Mouse (Mus musculus): ENCODE measurements around the gene Enpp1. TPM values are rescaled to one million over a fixed set of nuclear protein-coding genes. Genes with fewer than 3 reads are reported as not detected.

Enpp1 gene
- polyA plus RNA-seq, 1 experiment from 2014 or later = 2.1 TPM

- Histone ChIP-seq H3K4me3 (no peak overlapping the region), H3K4me1 (0 out of 2 replicates have a peak, but pooled peaks cover 7% of the 10 kb centered on the region)
- 37% methylated on average over 2 of the region's 2 CpGs for WGBS (ENCODE audit: insufficient replicate concordance)
Observed at GRCm38 (mm10) chr10:24592318-24592717, 119.6 kb downstream of the Enpp1 start.

DNA sequence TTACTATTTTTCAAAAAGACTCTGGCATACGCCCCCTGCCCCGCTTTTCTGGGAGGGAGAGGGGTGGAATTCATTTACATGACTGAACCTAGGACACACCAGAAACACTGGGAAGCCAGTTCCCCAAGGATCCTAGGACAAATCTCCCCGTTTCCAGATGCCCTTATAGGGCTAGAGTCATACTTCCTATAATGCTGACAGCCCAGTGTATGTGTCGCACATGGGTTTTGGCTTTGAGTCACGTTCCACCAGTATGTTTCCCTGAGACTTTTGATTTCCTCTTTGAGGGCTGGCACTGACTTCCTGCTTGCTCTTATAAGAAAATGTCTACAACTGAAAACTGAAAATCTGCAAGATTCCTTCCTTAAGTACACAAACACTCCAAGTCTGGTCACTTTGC is 120.2 kb downstream of the Enpp1 start:
- no peaks in the 10 kb centered on the region for H3K9me3 ChIP-seq (replicated peaks)
- H3K36me3 ChIP-seq = no peaks in the 10 kb centered on the region
- ATAC-seq = no peak
- H3K9ac ChIP-seq = no peak overlapping the region
- no peak overlapping the region for H3K27ac ChIP-seq
- H3K4me1 ChIP-seq = 0 out of 2 replicates have a peak, but pooled peaks cover 7% of the 10 kb centered on the region
- no peak overlapping the region for H3K4me3 ChIP-seq
- H3K27me3 ChIP-seq (replicated peaks) = peaks cover 33% of the 10 kb centered on the region
- H3K4me2 ChIP-seq = no peak overlapping the region
- WGBS (ENCODE audit: insufficient replicate concordance) = 53% methylated on average over 5 of the region's 5 CpGs

More at GRCm38 (mm10) chr10:24592318-24592717, 119.6 kb downstream of the Enpp1 start:
- ATAC-seq = no peak
- peaks cover 39% of the 10 kb centered on the region for H3K27me3 ChIP-seq (replicated peaks)
- no peaks in the 10 kb centered on the region for H3K36me3 ChIP-seq
- no peaks in the 10 kb centered on the region for H3K9me3 ChIP-seq (replicated peaks)
- H3K27ac ChIP-seq = no peak overlapping the region
- H3K9ac ChIP-seq = no peak overlapping the region
- no peak overlapping the region for H3K4me2 ChIP-seq

GRCm38 (mm10) chr10:24591136-24591535 is 120.8 kb downstream of the Enpp1 start:
- no peak for ATAC-seq

DNA sequence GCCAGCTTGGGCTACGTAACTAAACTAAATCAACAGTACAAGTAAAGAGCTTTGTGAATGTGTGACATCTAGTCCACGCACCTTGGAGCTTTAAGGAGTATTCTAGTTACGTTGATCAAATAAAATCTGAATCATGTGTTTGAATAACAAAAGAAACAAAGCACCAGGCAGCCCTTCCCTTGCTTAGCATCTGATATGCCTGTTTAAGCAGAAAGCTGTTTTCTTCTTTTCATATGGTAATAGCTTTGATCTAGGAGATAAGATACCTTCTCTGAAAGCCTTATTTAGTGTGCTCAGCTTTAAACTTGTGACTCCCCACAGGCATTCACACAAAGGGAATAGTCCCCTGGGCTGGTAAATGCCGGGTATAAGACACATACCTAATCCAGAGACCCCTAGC is 121.4 kb downstream of the Enpp1 start:
- 61% methylated on average over 4 of the region's 4 CpGs for WGBS (ENCODE audit: insufficient replicate concordance)
- ATAC-seq = no peak
- H3K27me3 ChIP-seq (replicated peaks) = peaks cover 21% of the 10 kb centered on the region
- H3K9ac ChIP-seq = no peak overlapping the region
- H3K27ac ChIP-seq = no peak overlapping the region
- H3K9me3 ChIP-seq (replicated peaks) = no peaks in the 10 kb centered on the region
- no peaks in the 10 kb centered on the region for H3K4me1 ChIP-seq
- no peaks in the 10 kb centered on the region for H3K36me3 ChIP-seq
- no peak overlapping the region for H3K4me3 ChIP-seq
- no peak overlapping the region for H3K4me2 ChIP-seq

More at GRCm38 (mm10) chr10:24591136-24591535, 120.8 kb downstream of the Enpp1 start:
- Histone ChIP-seq H3K4me2 (no peak overlapping the region), H3K4me1 (0 out of 2 replicates have a peak, but pooled peaks cover 4% of the 10 kb centered on the region), H3K9me3 (replicated peaks) (no peaks in the 10 kb centered on the region), H3K27me3 (replicated peaks) (peaks cover 27% of the 10 kb centered on the region), H3K4me3 (no peak overlapping the region), H3K27ac (no peak overlapping the region), H3K9ac (no peak overlapping the region), H3K36me3 (no peaks in the 10 kb centered on the region)
- 26% methylated on average over 4 of the region's 4 CpGs for WGBS (ENCODE audit: insufficient replicate concordance)

DNA sequence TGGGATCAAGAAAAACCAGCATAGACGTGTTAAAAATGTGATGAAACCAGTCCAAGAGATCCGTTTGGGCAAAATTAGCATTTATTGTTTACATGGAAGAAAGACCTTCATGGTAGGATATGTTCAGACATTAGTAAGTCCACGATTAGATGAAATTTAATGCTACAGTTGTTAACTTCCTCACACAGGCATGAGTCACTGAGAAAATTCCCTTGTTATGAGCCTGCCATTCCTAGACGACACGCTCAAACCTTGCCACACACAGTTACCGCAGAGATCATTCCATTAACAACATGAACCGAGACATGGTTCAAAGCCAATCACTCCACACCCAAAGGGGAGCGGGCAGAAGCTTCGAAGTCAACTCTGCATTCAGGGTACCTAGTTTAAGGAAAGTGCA is 122.7 kb downstream of the Enpp1 start:
- Histone ChIP-seq H3K27ac (no peak overlapping the region), H3K36me3 (no peaks in the 10 kb centered on the region), H3K4me3 (no peak overlapping the region), H3K4me1 (no peaks in the 10 kb centered on the region), H3K9me3 (replicated peaks) (no peaks in the 10 kb centered on the region), H3K9ac (no peak overlapping the region), H3K4me2 (no peak overlapping the region), H3K27me3 (replicated peaks) (peaks cover 9% of the 10 kb centered on the region; the same call in 1 of the 2 replicates)
- WGBS (ENCODE audit: insufficient replicate concordance) = 71% methylated on average over 9 of the region's 9 CpGs
- ATAC-seq = no peak

DNA sequence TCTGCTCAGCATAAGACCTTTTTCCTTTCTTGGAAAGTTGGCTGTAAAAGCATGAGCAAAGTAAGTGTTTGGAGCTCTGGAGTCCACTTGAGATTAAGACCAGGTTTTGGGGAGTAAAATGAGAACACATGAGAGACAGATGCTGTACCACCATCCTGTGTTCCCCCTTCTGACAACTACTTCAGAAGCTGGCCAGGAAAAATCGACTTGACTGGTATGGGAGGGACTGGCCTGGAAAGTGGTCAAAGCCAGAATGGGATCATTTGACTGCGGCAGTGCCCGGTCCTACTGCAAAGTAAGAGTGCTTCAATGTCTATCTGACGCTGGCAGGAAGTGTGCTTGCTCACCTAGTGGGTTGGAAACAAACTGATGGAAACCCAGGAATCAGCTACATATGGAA is 123.1 kb downstream of the Enpp1 start:
- H3K27me3 ChIP-seq (replicated peaks) = peaks cover 5% of the 10 kb centered on the region; the same call in 1 of the 2 replicates
- ATAC-seq = no peak
- H3K9ac ChIP-seq = no peak overlapping the region
- H3K4me2 ChIP-seq = no peak overlapping the region
- no peak overlapping the region for H3K27ac ChIP-seq
- H3K4me1 ChIP-seq = no peaks in the 10 kb centered on the region
- WGBS (ENCODE audit: insufficient replicate concordance) = 62% methylated on average over 4 of the region's 4 CpGs
- H3K9me3 ChIP-seq (replicated peaks) = no peaks in the 10 kb centered on the region
- no peak overlapping the region for H3K4me3 ChIP-seq
- H3K36me3 ChIP-seq = no peaks in the 10 kb centered on the region

Other genes with a start within 250 kb of the Enpp1 start
- 1.4 and 2.3 TPM in 2 replicates for gene Ccn2, start 116.7 kb downstream of the Enpp1 start, polyA plus RNA-seq (2016; fragmentation: Nextera tagmentation; extraction: Ambion mirVana)
- 1.3 and 2.1 TPM in 2 replicates for gene Enpp3, start 130.7 kb upstream of the Enpp1 start, polyA plus RNA-seq (2016; fragmentation: Nextera tagmentation; extraction: Ambion mirVana)
- gene Med23, start 157.8 kb upstream of the Enpp1 start, polyA plus RNA-seq (2016; fragmentation: Nextera tagmentation; extraction: Ambion mirVana) = 11.3 and 11.6 TPM in 2 replicates
- gene Arg1, start 215.3 kb upstream of the Enpp1 start, polyA plus RNA-seq (2016; fragmentation: Nextera tagmentation; extraction: Ambion mirVana) = 3.6 and 4.0 TPM in 2 replicates

Data from liver, embryonic 12.5 days (tissue).